Mouse (Mus musculus) c-Kit-positive CD71-positive TER-119-positive erythroid progenitor cells, embryonic 14.5 days (primary cell): ENCODE measurements at regions not wholly inside any gene's neighbourhood (a gene's known extent, or its start where the extent isn't known, plus 50 kb on each side); places are given as distances from the start of the nearest gene placed in this dataset.

Source experiments
- DNase-seq: peaks from one replicate; pipeline ENCODE4 v3.0.0-alpha.2; 2013; ENCODE audit warnings: low spot score

- DNase-seq: no peak
Measured at GRCm38 (mm10) chr2:166271373-166272189, 116.1 kb upstream of the Sulf2 start.

DNA sequence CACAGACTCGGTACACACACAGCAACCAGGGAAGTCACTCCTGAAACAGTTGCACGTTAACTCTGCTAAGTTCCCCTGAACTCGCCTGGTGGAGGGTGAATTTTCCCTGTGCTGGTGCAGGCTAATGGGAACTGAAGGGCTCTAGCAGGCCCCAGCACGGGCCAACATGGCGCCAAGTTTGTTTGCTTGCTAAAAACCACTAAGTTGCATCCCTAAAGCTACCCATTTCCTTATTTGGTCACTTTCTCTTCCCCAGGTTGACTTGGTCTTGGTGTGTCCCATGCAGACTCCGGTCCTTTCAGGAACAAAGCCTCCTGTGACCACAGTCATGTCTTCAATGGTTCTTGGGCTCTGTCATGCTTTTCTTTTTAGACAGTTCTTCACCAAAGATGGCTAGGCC lies 114.5 kb upstream of the Sulf2 start:
- DNase-seq: no peak

DNA sequence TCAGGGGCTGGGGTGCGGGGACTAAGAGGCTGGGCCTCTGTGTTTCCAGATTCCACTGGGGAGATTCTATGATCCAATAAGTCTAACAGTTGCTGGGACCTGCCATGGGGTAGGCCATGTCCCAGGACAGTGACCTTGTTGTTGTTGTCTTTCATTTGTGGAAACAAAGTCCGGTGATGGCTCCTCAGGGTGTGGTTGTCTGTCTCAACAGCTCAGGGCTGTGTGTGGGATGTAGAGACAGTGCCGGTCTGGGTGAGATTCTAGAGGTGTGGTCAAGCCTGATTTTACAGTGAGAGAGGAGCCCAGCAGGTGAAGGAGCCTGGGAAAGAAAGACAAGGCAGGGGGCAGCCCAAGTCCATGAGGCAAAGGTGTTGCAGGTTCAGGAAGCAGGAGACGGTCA lies 111.5 kb upstream of the Sulf2 start:
- no peak for DNase-seq

- DNase-seq: no peak
Measured at GRCm38 (mm10) chr2:166266507-166266906, 111.0 kb upstream of the Sulf2 start.

- DNase-seq: no peak
Measured at GRCm38 (mm10) chr2:166264756-166265155, 109.3 kb upstream of the Sulf2 start.

GRCm38 (mm10) chr2:166261799-166262198 lies 106.3 kb upstream of the Sulf2 start:
- DNase-seq: no peak

DNA sequence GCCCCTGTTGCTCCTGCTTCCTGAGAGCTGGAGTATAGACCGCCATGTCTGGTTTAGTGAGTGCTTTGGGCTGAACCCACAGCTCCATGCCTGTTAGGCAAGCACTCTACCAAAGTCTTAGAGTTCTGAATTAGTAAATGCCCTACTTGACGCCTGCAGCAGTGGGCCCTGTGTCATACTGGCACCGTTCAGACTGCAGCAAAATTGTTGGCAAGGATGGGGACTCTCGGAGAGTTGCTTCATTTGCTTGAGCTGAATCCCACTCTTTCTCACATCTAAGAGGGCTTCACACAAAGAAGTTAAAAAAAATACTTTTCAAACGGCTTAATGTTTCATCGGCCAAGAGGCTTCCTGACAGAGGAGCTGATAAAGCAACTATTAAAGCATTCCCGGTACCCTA lies 105.6 kb upstream of the Sulf2 start:
- DNase-seq: no peak

DNA sequence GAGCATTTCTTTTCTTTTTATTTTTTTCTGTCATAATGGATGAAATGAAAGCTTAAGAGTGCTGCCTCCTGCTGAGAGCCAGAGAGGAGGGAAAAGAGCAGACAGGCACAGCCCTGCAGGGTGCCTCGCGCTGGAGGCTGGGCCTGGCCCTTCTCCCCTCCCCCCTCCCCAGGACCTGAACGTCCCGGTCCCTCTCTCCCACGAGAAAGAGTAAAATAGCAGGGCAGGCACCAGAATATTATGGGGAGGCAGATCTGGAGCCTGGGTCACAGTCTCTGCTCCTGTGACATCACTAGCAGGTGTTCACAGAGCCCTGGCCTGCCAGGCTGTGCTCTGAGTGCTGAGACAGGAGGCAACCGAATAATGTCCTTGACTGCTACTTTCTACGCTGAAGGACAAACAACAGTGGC lies 103.3 kb upstream of the Sulf2 start:
- no peak for DNase-seq

DNA sequence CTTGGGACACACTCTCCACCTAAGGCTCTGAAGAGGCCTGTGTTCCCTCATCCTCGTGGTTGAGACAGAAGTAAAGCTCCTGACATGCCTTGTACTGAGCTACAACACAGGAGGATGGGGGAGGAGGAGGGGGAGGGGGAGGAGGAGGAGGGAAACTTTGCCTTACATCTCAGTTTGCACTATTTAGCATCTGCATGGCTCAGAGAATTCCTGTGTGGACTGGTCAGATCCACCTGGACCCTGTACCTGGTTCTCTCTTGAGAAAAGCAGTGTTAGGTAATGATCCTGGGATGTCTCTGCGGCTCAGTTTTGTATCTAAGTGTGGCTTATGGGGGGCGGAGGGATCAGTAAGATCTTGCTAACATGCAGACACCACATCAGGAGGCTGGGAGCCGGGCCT lies 102.2 kb upstream of the Sulf2 start:
- DNase-seq: no peak

- DNase-seq: no peak
Measured at GRCm38 (mm10) chr2:166256193-166256592, 100.7 kb upstream of the Sulf2 start.

- no peak for DNase-seq
Measured at GRCm38 (mm10) chr2:166254581-166254980, 99.1 kb upstream of the Sulf2 start.

DNA sequence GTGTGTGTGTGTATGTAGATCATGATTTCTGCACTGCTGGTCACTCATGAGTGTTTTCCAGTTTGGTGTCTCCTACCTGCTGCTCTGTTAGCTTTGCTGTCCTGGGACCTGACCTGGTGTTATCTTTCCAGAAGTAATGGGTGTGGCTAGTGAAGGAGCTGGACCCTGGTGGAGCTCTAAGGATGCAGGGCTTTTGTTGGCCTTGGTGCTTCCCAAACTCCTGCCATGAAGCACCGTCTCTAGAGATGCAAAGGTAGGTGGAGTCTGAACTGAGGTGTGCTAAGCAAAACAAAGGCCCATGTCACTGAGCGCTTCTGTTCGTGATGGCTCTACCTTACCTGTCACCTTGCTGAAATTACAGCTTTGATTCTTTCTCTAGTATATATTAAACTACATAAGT lies 96.6 kb upstream of the Sulf2 start:
- DNase-seq: no peak

DNA sequence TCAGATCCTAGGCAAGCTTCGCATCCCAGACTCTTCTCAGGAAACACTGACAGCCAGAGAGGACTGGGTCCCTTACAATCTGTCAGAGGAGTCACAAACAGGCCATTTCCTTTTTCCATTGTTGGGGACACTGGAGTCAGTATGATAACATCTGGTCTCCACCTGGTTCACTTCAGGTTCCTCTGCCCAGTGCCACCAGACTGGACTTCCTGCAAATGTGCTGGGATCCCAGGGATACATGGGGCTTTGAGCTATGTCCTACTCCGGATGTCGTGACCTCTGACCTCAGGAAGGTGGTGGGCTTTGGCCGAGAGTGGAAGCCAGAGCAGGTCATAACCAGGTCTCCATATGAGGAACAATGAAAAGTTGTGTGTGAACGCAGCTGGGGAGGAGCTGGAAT lies 96.0 kb upstream of the Sulf2 start:
- DNase-seq: no peak

- no peak for DNase-seq
Measured at GRCm38 (mm10) chr2:166250571-166250970, 95.1 kb upstream of the Sulf2 start.

DNA sequence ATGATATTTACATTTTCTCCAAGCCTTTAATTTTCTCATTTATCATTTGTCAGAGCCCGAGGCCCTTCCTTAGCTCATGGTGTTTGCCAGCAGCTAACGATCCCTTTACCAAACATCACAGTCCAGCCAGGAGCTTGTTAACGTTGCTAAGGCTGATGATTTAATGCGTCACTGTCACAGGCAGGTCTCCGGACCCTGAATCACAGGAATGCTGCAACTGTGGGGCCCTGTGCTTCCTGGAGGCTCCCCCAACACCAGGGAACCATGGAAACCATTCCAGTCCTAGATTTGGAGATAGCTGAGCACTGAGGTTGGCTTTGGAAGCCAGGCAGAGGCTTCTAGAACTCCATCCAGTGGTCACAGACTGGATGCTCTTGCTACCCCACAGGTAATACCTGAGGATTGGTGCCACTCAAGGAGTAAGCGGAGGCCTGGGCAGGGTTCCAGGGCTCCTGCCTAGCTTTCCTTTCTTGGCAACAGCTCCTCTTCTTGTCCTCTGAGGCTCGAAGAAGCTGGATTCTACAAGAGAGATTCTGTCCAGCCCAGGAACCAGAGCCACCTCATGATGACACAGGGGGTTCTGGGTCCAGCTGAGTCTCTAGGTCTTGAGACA lies 94.0 kb upstream of the Sulf2 start:
- no peak for DNase-seq

DNA sequence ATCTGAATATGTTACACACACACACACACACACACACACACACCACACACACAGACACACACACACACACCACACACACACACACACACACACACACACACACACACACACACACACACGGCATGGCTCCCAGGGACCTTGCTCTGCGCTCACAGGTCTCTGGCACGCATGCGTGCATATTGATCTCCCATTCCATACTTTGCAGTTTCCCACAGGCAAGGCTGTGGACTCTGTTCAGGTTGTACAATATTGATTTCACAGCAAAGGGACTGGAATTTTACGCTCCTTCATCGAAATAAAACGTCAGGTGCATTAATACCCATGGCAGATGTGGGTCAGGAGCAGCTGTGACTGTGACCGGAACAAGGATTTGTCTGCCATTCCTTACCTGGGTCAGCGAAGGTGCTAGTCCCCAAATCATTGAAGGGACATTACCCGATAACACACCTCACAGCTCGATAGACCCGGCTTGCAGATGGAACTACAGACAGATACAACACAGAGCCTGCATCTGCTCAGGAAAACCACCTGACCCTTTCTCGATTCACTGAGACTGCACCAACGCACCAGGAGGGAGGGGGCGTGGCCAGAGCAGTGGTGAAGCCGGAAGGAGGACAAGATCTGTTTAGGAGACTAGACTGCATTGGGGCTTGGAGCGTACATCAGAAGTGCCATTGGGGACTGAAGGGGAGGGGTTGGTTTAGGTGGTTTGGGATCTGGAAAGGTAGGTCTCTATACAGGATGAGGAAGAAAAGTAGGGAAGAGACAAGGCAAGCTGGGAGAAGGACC lies 91.1 kb upstream of the Sulf2 start:
- no peak for DNase-seq

DNA sequence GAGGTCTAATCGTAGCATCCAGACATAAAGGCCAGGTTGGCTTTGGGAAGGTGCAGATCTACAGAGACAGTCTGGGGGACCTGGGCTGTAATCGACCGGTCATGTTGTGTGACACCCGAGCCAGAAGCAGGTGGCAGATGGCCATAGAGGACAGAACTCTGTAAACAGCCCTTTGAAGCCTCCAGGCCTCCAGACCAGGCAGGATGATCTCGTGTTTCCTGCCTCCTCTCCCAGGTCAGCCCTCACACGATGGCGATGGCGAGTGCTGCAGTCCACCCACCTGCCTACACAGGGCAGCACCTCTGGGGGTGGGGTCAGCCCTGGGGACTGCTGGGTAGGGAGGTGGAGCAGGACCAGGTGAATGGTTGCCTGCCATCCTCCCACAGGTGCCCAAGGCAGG lies 89.8 kb upstream of the Sulf2 start:
- DNase-seq: no peak

GRCm38 (mm10) chr2:166242786-166243521 lies 87.5 kb upstream of the Sulf2 start:
- no peak for DNase-seq

DNA sequence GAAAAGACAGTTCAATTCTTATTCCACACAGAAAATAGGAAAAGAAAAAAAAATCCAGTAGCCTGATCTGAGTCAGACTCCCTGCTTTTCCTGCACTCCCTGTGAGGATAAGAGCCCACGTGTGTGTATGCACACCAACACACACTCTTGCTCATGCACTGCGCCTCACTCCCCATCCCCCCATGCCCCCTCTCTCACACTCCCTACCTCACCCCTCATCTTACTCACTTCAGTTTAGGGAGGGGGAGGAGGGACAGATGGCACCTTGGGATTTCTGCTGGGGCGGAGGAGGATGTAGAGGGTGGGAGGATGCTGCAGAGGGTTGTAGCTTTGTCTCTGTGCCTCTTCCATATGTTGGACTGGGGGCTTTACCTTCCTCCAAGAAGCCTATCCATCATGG lies 85.8 kb upstream of the Sulf2 start:
- no peak for DNase-seq

DNA sequence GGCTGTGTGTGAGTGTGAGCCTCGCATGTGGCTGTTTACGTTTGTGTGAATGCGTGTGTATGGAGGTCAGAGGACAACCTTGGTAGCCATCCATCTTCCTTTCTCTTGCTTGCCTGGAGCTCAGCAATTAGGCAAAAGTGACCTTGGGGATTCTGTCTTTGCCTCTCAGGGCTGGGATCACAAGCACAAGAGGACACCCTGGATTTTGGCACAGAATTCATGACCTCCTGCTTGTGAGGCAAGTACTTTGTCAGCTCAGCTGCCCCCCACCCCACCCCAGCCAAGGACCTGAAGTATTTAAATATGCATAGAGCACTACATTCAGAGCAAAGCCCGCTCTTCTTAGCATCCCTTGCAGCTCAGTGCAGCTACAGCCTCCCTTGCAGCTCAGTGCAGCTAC lies 84.6 kb upstream of the Sulf2 start:
- DNase-seq: no peak

DNA sequence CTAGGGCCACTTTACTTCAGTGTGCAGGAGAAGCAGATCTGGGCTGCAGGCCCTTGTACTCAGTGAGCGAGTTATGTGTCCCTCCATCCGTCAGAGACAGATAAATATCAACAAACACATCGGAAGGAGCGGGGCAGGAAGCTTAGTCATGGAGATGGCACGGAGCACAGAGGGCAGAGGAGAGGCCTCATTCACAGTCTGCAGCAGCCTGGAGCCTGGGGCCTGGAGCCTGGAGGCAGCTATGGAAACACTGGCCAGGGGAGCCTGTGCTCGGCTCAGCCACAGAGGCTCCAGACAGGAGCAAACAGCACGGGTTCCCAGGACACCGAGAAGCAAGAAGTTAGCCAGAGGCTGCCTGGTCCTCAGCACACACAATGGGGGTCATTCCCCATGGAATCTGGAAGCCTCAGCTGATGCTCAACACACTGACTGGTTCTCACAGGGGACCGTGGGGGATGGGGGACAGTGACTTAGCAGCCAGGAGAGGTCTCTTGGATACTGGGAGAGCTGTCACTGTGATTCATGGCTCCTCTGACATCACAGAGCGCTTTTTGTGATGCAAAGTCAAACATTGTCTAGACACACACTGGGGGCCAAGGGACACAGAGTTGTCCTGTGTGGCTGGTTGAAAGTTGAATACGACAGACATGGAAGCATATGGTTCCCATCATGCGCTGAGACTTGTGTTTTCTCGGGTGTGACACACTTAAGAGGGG lies 82.2 kb upstream of the Sulf2 start:
- no peak for DNase-seq

- DNase-seq: no peak
Measured at GRCm38 (mm10) chr2:166236102-166236501, 80.6 kb upstream of the Sulf2 start.
